Mouse (Mus musculus) kidney, adult 2 months (tissue): ENCODE measurements around the gene Dusp14. TPM values are rescaled to one million over a fixed set of nuclear protein-coding genes. Genes with fewer than 3 reads are reported as not detected.

Source experiments
- DNase-seq: peaks from one replicate; pipeline ENCODE4 v3.0.0; 2021
- H3K27ac ChIP-seq: fragments of 200-500 bp; 2 replicates; pipeline ENCODE4 v1.5.1; 2012; ENCODE audit warnings: low read depth, low read length, control low read depth, inconsistent platforms; ENCODE audit not compliant: insufficient read depth
- H3K27me3 ChIP-seq: fragments of 200-500 bp; replicated peaks from 2 replicates; pipeline ENCODE4 v1.6.1; 2012; ENCODE audit warnings: mild to moderate bottlenecking, moderate library complexity, low read length, inconsistent platforms; ENCODE audit not compliant: control insufficient read depth, insufficient read depth
- H3K36me3 ChIP-seq: fragments of 200-500 bp; 2 replicates; pipeline ENCODE4 v1.6.1; 2012; ENCODE audit warnings: mild to moderate bottlenecking, moderate library complexity, low read length, inconsistent platforms; ENCODE audit not compliant: control insufficient read depth, insufficient read depth
- H3K4me1 ChIP-seq: fragments of 200-500 bp; 2 replicates; pipeline ENCODE4 v1.6.1; 2011; ENCODE audit warnings: low read length; ENCODE audit not compliant: control insufficient read depth, insufficient read depth
- H3K4me3 ChIP-seq: fragments of 200-500 bp; 2 replicates; pipeline ENCODE4 v1.5.1; 2011; ENCODE audit warnings: mild to moderate bottlenecking, low read depth, low read length, control low read depth; ENCODE audit not compliant: insufficient read depth
- CTCF ChIP-seq: fragments of 200-500 bp; conservative IDR thresholded peaks from 2 replicates; pipeline ENCODE4 v1.5.1; 2011; ENCODE audit warnings: low read depth, mild to moderate bottlenecking, control low read depth, low read length, moderate library complexity, mixed read lengths; ENCODE audit not compliant: insufficient read depth, insufficient read length
- POLR2A ChIP-seq: fragments of 200-500 bp; IDR thresholded peaks from one replicate; pipeline ENCODE4 v1.6.1; 2011; ENCODE audit warnings: low read depth, low read length, control low read depth
- WGBS: fragments of 180-500 bp; shearing (Covaris S2); methylation state at CpG from one replicate; pipeline ENCODE4 v1.1.7; 2018; 5-methylcytosine and 5-hydroxymethylcytosine counted together
- polyA plus RNA-seq: library from polyadenylated mRNA; depleted of rRNA; stranded (reverse); fragments of >200 nt; gene quantifications from 2 replicates; pipeline ENCODE4 v1.2.3, GENCODE M21; 2012

Dusp14 gene
- polyA plus RNA-seq, 1 experiment, result 60.3 TPM

DNA sequence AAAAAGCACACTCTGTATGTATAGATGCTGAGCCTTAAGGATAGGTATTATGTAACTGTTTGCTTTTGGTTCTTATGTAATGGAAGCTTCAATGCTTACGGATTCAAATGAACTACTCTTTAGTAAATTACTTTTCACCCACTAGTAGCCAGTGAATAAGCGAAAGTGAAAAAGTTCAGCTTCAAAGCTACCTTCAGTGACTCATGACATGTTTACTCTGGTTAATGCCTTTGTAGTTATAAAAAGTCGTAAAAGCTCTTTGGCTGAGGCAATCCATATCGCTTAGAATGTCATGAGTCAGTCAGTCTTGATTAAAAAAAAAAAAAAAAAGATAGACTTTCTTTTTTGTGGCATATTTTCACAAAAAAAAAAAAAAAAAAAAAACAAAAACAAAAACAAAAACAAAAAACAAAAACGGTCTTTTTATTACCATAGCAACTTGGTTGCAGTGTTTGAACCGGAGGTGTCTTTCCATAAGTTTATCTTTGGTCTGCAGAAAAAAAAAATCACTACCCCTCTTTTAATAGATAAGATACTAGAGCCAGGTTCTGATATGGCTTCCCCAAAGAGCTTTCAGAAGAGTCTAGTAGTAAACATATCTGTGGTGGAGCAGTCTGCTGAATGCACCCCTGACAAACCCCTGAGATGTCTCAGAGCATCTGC lies 52.8 kb downstream of the Dusp14 start:
- 62% methylated on average over 6 of the region's 6 CpGs for WGBS
- Histone ChIP-seq H3K4me1 (peaks cover 3% of the 10 kb centered on the region; the same call in 1 of the 2 replicates), H3K4me3 (no peak overlapping the region), H3K27ac (no peak overlapping the region), H3K36me3 (no peaks in the 10 kb centered on the region; the same call in 1 of the 2 replicates), H3K27me3 (no peaks in the 10 kb centered on the region)
- TF ChIP-seq CTCF, result no peak
- no peak for TF ChIP-seq POLR2A
- no peak for DNase-seq

DNA sequence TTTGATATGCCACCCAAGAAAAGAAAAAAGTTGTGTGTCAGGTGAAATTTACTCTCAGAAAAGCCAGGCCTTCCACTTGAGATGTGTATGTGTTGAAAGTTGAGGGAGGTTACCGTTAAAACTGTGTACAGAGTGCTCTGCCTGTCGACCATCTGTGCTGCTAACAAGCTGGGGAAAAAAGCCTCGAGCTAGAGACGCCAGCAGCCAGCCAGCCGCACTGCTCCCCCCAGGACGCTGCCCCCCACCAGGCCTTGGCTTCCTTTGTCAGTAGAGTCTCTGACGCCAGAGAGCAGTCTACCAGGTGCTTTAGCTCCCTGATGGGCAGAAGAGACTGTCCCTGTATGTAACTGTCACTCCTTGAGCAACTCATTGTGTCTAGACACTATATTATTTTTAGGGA lies 56.0 kb downstream of the Dusp14 start:
- H3K4me1 ChIP-seq, result peaks cover 3% of the 10 kb centered on the region; the same call in 1 of the 2 replicates
- no peak overlapping the region for H3K27ac ChIP-seq
- H3K4me3 ChIP-seq, result no peak overlapping the region
- no peaks in the 10 kb centered on the region for H3K27me3 ChIP-seq
- TF ChIP-seq POLR2A, result no peak
- no peak for TF ChIP-seq CTCF
- H3K36me3 ChIP-seq, result peaks cover 4% of the 10 kb centered on the region
- no peak for DNase-seq
- WGBS, result 47% methylated on average over 7 of the region's 7 CpGs

DNA sequence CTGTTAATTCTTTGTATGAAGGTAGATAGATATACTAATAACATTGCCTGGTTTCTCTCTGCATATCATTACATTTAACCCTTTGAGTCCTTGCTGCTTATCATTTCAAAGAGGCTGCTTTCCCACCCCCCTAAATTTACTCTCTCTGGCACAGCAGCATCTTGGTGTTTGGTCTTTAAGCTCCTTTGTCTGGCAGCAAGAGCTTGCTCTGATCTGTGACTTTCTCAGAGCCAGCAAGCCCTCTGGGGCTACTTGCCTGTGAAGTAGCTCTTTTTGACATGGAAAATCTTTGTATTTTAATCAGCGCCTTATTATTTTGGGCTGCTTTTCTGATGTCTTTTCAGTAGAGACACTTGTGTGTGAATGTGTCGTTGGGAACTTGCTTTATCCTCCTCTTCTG lies 57.5 kb downstream of the Dusp14 start:
- no peak for DNase-seq
- TF ChIP-seq POLR2A (no peak), CTCF (no peak)
- H3K27ac ChIP-seq, result no peak overlapping the region
- peaks cover 4% of the 10 kb centered on the region for H3K36me3 ChIP-seq
- H3K4me3 ChIP-seq, result no peak overlapping the region
- 89% methylated on average over 2 of the region's 2 CpGs for WGBS
- no peaks in the 10 kb centered on the region for H3K4me1 ChIP-seq
- no peaks in the 10 kb centered on the region for H3K27me3 ChIP-seq

DNA sequence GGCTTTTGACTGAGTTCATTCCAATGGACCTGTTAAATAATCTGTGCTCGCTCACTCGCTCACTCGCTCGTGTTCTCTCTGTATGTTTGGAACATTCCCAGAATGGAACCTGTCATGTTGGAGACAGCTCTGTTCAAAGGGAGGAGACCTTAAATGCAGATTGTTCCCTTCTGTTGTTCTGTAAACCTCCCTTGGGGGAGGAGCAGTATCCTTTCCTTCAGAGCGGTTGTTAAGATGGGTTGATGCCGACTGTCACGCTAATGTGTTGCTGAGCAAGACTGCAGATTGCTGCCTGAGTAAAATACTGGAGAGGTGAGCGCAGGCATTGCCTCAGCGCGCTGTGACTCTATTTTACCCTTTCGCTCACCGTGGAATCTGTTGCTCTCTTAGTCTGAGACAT lies 58.0 kb downstream of the Dusp14 start:
- no peak for DNase-seq
- no peak for TF ChIP-seq POLR2A
- TF ChIP-seq CTCF, result no peak
- 58% methylated on average over 12 of the region's 12 CpGs for WGBS

DNA sequence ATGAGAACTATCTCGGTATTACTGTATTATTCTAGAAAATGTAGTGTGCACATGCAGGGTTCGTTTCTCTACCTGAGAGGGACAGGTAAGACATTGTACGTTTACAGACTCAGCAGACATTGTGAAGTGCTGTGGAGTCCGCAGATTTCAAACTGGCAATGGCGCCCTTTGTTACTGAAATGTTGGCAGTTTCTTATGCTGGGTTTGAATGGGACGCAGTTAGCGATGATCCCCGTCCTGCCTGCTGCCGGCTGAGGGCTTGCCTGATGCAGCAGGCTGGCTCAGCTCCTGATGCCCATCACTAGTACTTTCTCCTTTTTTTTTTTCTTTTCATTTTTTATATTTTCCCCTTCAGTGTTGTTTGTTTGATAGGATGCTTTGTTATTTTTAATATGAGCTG lies 58.6 kb downstream of the Dusp14 start:
- no peak overlapping the region for H3K4me3 ChIP-seq
- H3K4me1 ChIP-seq, result no peaks in the 10 kb centered on the region
- no peak overlapping the region for H3K27ac ChIP-seq
- TF ChIP-seq CTCF (no peak), POLR2A (no peak)
- H3K36me3 ChIP-seq, result peaks cover 4% of the 10 kb centered on the region
- no peak for DNase-seq
- 87% methylated on average over 9 of the region's 9 CpGs for WGBS
- no peaks in the 10 kb centered on the region for H3K27me3 ChIP-seq

More for the DNA sequence above, 58.0 kb downstream of the Dusp14 start:
- no peaks in the 10 kb centered on the region for H3K4me1 ChIP-seq
- H3K27me3 ChIP-seq, result no peaks in the 10 kb centered on the region
- no peak overlapping the region for H3K4me3 ChIP-seq
- H3K27ac ChIP-seq, result no peak overlapping the region
- peaks cover 4% of the 10 kb centered on the region for H3K36me3 ChIP-seq

DNA sequence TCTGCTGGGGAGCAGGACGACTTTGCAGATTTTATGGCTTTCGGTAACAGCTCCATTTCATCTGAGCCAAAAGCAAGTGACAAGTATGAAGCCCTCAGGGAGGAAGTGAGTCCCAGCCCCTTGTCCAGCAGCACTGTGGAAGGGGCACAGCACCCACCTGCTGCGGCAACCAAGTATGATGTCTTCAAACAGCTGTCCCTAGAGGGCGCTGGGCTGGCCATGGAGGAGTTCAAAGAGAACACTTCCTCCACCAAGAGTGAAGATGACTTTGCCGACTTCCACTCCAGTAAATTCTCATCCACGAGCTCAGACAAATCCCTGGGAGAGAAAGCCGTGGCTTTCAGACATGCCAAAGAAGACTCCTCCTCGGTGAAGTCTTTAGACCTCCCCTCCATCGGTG lies 60.1 kb downstream of the Dusp14 start:
- Histone ChIP-seq H3K4me3 (no peak overlapping the region), H3K36me3 (peaks cover 5% of the 10 kb centered on the region), H3K27ac (no peak overlapping the region), H3K4me1 (no peaks in the 10 kb centered on the region), H3K27me3 (no peaks in the 10 kb centered on the region)
- no peak for DNase-seq
- TF ChIP-seq CTCF, result peak; percentile 29; the same call in 1 of the 2 replicates
- TF ChIP-seq POLR2A, result no peak
- WGBS, result 83% methylated on average over 9 of the region's 9 CpGs

DNA sequence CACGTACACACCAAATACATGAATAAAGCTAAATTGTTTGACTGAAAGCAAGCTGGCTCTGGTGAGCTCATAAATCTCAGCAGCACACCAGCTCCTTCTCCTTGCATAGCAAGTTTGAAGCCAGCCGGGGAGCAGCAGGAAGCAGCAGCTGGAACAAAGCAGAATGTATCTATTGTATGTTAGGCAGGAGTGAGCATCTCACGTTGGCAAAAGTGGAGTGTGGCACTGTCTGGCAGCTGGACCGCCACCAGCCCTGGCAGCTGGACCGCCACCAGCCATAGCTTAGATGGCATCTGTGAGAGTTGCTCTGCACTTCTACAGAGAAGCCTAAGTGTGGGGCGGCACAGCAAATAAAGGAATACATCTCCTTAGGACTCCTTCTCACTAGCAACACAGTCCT lies 65.1 kb downstream of the Dusp14 start:
- no peak for TF ChIP-seq POLR2A
- no peak for TF ChIP-seq CTCF
- no peak overlapping the region for H3K4me3 ChIP-seq
- no peaks in the 10 kb centered on the region for H3K4me1 ChIP-seq
- 90% methylated on average over 6 of the region's 6 CpGs for WGBS
- no peaks in the 10 kb centered on the region for H3K27me3 ChIP-seq
- H3K27ac ChIP-seq, result no peak overlapping the region
- no peak for DNase-seq
- peaks cover 8% of the 10 kb centered on the region for H3K36me3 ChIP-seq
